Mouse (Mus musculus): ENCODE results near the gene Ptpn3. TPM values are rescaled to one million over a fixed set of nuclear protein-coding genes. Genes with fewer than 3 reads are reported as not detected.
A peak's percentile ranks its signal among the peaks of the same experiment; 100 is the strongest.

Gene Ptpn3
- polyA plus RNA-seq, 1 experiment from 2014 or later = 2.5 TPM

GRCm38 (mm10) chr4:57156549-57157169, 145.0 kb downstream of the Ptpn3 start:
- 84% methylated on average over 8 of the region's 8 CpGs for WGBS (ENCODE audit: insufficient replicate concordance)
- Histone ChIP-seq H3K9me3 (ENCODE audit: low read length) (no peaks in the 10 kb centered on the region), H3K9ac (replicated peaks) (no peak overlapping the region), H3K27me3 (ENCODE audit: insufficient read depth, low read length) (no peaks in the 10 kb centered on the region), H3K4me2 (ENCODE audit: low read depth, low read length) (no peak overlapping the region), H3K4me1 (ENCODE audit: insufficient read depth) (peaks cover 7% of the 10 kb centered on the region), H3K4me3 (ENCODE audit: low read depth, low read length) (no peak overlapping the region), H3K27ac (ENCODE audit: low read depth) (no peak overlapping the region), H3K36me3 (replicated peaks; ENCODE audit: insufficient read depth, low read length) (no peaks in the 10 kb centered on the region)
- TF ChIP-seq EP300 (IDR thresholded peaks at IDR 0.05; ENCODE audit: low read depth) (no peak), CTCF (IDR thresholded peaks at IDR 0.05; ENCODE audit: low read depth) (no peak)
- DNase-seq (no peak), ATAC-seq (no peak)

GRCm38 (mm10) chr4:57153838-57154237, 147.8 kb downstream of the Ptpn3 start:
- Histone ChIP-seq H3K27me3 (ENCODE audit: insufficient read depth, low read length) (no peaks in the 10 kb centered on the region), H3K4me2 (ENCODE audit: low read depth, low read length) (peak overlapping the region; percentile 61), H3K4me3 (ENCODE audit: low read depth, low read length) (0 out of 2 replicates have a peak overlapping the region, but pooled peaks have one; percentile 19), H3K4me1 (ENCODE audit: insufficient read depth) (peaks cover 7% of the 10 kb centered on the region), H3K9ac (replicated peaks) (no peak overlapping the region), H3K9me3 (ENCODE audit: low read length) (no peaks in the 10 kb centered on the region), H3K27ac (ENCODE audit: low read depth) (0 out of 2 replicates have a peak overlapping the region, but pooled peaks have one; percentile 11), H3K36me3 (replicated peaks; ENCODE audit: insufficient read depth, low read length) (no peaks in the 10 kb centered on the region)
- TF ChIP-seq CTCF (IDR thresholded peaks at IDR 0.05; ENCODE audit: low read depth) (no peak), EP300 (IDR thresholded peaks at IDR 0.05; ENCODE audit: low read depth) (no peak)
- 53% methylated on average over 8 of the region's 8 CpGs for WGBS (ENCODE audit: insufficient replicate concordance)
- peak; percentile 25 for ATAC-seq
- no peak for DNase-seq

GRCm38 (mm10) chr4:57153068-57153835, 148.4 kb downstream of the Ptpn3 start:
- DNase-seq (peak; percentile 37), ATAC-seq (peak; percentile 85)
- TF ChIP-seq EP300 (IDR thresholded peaks at IDR 0.05; ENCODE audit: low read depth) (no peak), CTCF (IDR thresholded peaks at IDR 0.05; ENCODE audit: low read depth) (no peak)
- peak overlapping the region; percentile 61 for H3K4me2 ChIP-seq (ENCODE audit: low read depth, low read length)
- no peaks in the 10 kb centered on the region for H3K36me3 ChIP-seq (replicated peaks; ENCODE audit: insufficient read depth, low read length)
- H3K9me3 ChIP-seq (ENCODE audit: low read length) = no peaks in the 10 kb centered on the region
- 24% methylated on average over 9 of the region's 9 CpGs for WGBS (ENCODE audit: insufficient replicate concordance)
- peak overlapping the region; percentile 19; the same call in 1 of the 2 replicates for H3K4me3 ChIP-seq (ENCODE audit: low read depth, low read length)
- H3K9ac ChIP-seq (replicated peaks) = no peak overlapping the region
- H3K4me1 ChIP-seq (ENCODE audit: insufficient read depth) = peaks cover 7% of the 10 kb centered on the region
- no peaks in the 10 kb centered on the region for H3K27me3 ChIP-seq (ENCODE audit: insufficient read depth, low read length)
- H3K27ac ChIP-seq (ENCODE audit: low read depth) = 0 out of 2 replicates have a peak overlapping the region, but pooled peaks have one; percentile 11

- Histone ChIP-seq H3K27ac (ENCODE audit: low read depth) (no peak overlapping the region), H3K36me3 (replicated peaks; ENCODE audit: insufficient read depth, low read length) (no peaks in the 10 kb centered on the region), H3K4me2 (ENCODE audit: low read depth, low read length) (no peak overlapping the region), H3K4me3 (ENCODE audit: low read depth, low read length) (no peak overlapping the region), H3K9me3 (ENCODE audit: low read length) (no peaks in the 10 kb centered on the region), H3K4me1 (ENCODE audit: insufficient read depth) (peaks cover under 1% of the 10 kb centered on the region; the same call in 1 of the 2 replicates), H3K27me3 (ENCODE audit: insufficient read depth, low read length) (0 out of 2 replicates have a peak, but pooled peaks cover 7% of the 10 kb centered on the region), H3K9ac (replicated peaks) (no peak overlapping the region)
- no peak for DNase-seq
- WGBS (ENCODE audit: insufficient replicate concordance) = 58% methylated on average over 3 of the region's 3 CpGs
- ATAC-seq = no peak
- TF ChIP-seq CTCF (IDR thresholded peaks at IDR 0.05; ENCODE audit: low read depth) (no peak), EP300 (IDR thresholded peaks at IDR 0.05; ENCODE audit: low read depth) (no peak)
These were observed 153.5 kb downstream of the Ptpn3 start for GRCm38 (mm10) chr4:57148182-57148581.

- Histone ChIP-seq H3K4me3 (ENCODE audit: low read depth, low read length) (peak within 1 kb of the TSS; percentile 58), H3K9ac (replicated peaks) (peak within 1 kb of the TSS; percentile 64), H3K27me3 (ENCODE audit: insufficient read depth, low read length) (peaks cover 25% of the 10 kb centered on the region), H3K9me3 (ENCODE audit: low read length) (no peaks in the 10 kb centered on the region), H3K27ac (ENCODE audit: low read depth) (peak within 1 kb of the TSS; percentile 39), H3K4me1 (ENCODE audit: insufficient read depth) (peaks cover 5% of the 10 kb centered on the region), H3K36me3 (replicated peaks; ENCODE audit: insufficient read depth, low read length) (no peaks in the 10 kb centered on the region), H3K4me2 (ENCODE audit: low read depth, low read length) (peak within 1 kb of the TSS; percentile 82)
- DNase-seq = peak; percentile 85
- under 1% methylated on average over 56 of the region's 142 CpGs for WGBS (ENCODE audit: insufficient replicate concordance)
- peak; percentile 73 for ATAC-seq
- TF ChIP-seq CTCF (IDR thresholded peaks at IDR 0.05; ENCODE audit: low read depth) = peak; percentile 88
- no peak for TF ChIP-seq EP300 (IDR thresholded peaks at IDR 0.05; ENCODE audit: low read depth)
These were observed 158.4 kb downstream of the Ptpn3 start, which contains the start of gene Epb41l4b for GRCm38 (mm10) chr4:57143026-57143937. TSS of gene Epb41l4b (minus strand) at chr4:57143437.
